Mouse (Mus musculus): ENCODE measurements around the gene Ilkap.

Gene Ilkap

DNA sequence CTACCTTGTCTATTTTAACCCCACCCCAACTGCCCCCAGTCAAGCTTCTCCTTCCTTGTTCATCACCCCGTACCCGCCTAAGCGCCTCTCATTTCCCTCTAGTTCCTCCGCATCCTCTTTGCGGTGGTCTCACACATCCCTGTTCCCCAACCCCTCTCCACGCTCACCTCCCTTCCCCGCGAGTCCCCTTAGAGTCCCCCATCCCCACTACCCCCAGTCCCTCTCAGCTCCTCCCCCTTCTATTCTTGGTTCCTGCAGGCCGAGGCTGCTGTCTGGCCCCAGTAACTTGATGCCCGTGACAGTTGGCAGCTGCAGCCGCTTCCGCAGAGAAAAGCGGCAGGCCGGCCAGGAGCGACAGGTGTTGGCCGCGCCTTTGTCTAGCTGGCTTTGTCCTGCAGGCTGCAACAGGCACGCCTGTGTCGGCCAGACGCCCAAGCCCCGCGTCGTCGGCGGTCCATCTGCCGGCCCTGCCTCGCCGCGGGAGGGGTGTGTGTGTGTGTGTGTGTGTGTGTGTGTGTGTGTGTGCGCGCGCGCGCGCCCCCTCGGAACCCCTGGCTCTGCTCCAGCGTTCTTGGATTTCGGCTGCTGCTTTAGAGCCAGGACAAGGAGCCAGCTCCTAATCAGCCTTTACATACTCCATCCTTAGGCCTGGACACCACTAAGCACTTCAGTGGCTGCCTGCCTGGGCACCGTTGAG lies 15.4 kb upstream of the Ilkap start, which contains the start of gene Hes6:
TSS of gene Hes6 (minus strand) at position 141 of the 697 bp plus-strand sequence.
- peak; percentile 83 to 90 for DNase-seq

DNA sequence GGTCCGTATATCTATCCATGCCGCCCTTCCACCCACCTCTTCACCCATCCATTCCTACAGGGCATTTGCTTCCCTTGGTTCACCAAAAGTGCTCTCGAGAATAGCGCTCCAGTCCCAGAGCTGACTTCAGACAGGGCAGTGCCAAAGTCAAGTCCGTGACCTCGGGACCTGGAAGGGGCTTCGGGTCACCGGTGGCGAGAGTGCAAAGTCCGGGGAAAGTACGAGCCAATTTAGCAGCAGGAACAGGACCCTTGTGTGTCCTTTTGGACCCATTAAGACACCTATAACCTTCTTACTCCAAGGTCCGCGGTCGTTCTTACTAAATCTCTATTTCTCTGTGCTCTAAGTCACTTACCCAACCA lies 14.9 kb upstream of the Ilkap start:
- DNase-seq = no peak

DNA sequence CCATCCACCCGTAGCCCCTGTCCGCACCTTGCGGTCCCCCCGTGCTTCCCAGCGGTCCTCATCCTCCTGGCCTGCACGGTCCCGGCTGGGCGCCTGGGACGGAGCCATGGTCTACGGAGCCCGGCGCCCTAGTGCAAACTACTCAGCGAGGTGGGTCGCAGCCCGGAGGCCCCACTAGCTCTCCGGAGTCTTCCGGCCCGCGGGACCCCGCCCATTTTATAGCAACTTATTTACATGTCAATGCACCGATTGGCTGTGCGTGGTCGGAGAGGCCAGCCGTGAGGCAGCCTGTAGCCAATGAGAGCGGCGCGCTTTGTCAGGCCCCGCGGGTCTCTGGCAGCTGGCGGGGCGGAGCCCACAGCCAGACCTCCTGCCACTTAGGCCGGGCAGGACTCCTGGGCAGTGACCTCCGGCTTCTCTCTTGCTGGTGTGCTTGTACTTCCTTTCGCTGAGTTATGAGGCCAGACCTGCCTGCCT lies 14.5 kb upstream of the Ilkap start:
- DNase-seq = peak; percentile 95 to 98

DNA sequence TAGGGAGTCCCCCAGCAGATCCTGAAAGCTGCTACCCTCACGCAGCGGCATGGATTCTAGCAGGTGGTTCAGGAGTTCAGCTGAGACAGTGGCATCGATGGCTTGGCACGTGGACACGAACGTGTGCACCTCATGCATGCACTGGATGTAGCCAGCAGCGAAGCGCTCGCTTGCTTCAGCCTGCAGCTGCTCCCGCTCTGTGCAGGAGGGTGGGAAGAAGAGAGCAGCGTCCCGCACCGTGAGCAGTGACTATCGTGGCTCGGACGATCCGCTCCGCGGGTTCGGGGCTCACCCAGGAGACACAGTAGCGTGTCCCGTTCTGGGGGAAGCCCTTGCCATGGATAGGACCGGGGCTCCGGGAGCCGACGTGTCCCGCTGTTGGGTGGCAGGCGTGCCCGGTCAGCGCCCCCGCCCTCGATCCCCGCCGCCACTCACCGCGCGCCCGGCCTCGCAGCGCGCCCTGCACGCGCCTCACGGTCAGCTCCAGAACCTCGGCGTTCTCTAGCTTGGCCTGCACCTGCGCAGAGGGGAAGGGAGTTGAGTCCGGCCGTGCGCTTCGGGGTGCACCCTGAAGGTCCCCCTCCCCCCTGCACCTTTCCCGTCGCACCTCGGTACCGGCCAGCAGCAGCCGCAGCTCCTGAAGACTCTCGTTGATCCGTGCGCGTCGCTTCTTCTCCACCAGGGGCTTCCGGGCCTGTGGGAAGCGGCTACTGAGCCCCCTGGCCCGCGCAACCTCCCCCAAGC lies 13.8 kb upstream of the Ilkap start:
- DNase-seq = peak; percentile 31 to 50

DNA sequence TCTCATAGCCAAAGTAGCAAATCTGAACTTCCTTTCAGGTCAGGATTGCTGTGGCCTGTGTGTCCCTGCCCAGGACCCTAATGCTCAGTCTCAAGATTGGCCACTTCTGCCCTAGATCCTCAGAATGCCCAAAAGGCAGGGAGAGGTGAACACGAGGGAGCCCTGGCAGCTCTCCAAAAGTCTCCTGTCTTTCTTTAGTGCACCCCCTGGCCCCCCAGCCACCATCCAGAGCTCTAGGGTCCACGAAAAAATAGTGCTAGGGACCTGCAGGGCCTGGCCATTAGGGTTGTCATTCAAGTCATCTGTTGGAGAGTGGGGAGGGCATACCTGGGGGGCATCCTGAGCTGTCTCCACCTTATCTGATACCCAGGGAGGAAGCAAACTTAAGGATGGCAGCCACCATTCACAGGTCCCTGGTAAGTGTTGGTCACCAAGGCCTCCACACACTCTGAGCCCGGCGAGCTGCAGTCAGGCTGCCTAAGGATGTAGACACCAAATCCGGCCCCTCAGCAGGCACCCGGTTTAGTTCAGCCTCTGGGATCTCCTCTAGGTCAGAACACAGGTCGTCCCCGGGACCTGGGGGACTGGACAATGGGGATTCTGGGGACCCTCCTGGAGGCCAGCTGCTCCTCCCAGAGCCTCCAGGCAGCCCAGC lies 13.1 kb upstream of the Ilkap start:
- DNase-seq = no peak

DNA sequence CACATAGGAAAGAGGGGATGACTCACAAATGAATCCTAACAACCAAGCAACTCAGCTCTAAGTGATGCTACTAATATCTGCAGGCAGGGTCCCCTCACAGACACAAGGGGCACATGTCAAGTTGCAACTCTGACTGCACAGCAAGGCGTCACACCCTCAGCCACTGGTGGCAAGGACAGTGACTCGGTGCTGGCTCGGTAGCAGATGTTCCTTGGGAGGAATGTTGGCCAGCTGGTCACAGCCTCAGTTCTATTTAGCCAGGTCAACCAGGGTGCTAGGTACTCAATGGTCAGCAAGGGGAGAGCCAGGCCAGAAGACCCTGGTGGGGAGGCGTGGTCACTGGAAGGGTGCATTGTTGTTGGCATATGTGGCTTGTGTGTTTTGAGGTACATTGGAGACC lies 9.2 kb upstream of the Ilkap start:
- DNase-seq = no peak

DNA sequence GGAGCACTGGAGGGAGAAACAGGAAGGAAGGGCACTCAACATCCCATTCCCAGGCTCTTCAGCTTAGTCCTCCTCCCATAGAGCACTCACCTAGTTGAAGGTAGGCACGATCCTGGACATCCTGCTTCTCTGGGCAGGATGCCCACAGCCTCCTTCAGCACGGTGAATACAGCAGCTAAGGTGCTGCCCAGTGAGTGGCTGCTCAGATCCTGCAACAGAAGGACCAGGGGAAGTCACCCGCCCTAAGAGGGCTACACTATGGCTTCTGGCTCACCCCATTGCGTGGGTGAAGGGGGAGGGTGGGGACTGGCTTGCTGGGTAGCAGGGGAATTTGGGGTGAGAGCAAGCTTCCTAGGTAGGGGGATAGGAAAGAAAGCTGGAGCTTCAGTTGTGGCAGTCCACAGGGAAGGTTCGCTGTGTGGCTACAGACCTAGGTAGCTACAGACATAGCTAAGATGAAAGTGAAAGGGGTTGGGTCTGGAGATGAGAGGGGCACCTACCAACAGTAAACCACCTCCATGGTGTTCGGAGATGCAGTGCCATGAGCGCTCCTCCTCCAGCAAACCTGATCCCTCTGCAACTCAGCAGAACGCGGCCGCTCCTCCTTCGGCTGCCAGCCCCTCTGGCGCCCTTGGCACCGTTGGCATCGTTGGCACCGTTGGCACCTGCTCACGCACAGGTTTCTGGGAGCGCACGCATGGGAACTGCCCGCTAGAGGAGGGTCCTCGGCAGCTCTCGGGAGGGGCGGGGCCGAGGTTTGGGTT lies 7.0 kb upstream of the Ilkap start:
- DNase-seq = no peak

DNA sequence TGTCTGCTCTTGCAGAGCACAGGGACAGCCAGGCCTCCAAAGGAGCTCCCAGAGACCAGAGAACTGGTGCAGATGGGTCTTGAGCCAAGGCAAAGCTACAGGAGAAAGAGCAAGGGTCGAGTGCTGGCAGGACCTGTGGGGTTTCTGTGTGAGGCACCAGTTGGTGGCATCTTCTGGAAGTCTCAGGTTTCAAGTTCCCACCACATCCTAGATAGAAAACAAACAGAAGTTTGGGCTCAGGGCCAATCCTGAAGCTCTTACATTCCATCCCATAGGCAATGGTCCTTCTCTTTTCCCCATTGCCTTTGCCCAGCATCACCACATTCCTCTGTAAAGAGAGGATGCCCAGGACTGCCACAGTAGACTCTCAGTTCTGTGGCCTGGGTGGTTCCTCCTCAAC lies 6.4 kb upstream of the Ilkap start:
- no peak for DNase-seq

DNA sequence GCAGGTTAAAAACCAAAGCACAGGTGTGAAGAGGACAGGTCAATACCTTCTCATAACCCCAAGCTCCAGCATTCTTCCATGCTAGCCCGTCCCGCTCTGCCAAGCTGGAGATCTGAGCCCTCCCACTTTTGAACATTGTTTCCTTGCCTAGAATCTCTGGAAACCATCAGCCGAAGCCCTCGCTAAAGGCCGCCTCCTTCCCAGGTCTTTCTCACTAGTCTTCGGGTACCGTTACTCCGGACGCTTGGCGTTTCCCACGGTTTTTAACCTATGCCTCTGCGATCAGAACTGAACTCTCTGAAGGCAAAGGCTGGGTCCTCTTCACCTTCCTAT lies 722 bp downstream of the Ilkap start:
- DNase-seq = peak in 1 of 2 experiments; percentile 58

DNA sequence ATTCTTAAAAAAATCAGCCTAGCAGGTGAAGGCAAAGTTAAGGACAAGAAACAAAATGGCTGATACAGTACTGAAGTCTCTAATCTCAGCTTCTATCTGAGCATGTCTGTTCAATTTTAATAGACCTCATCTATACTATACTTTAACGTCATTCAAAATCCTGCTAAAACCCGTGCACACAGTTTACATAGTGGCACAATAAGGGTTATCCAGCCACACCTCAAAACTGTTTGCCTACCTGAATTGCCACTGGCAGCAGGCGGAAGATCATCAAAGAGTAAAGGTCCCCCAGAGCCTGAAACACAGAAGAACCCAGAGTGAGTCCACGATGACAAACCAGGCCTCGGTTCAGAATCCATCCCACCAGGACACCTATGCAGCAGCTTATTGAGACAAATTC lies 8.2 kb downstream of the Ilkap start:
- no peak for DNase-seq

DNA sequence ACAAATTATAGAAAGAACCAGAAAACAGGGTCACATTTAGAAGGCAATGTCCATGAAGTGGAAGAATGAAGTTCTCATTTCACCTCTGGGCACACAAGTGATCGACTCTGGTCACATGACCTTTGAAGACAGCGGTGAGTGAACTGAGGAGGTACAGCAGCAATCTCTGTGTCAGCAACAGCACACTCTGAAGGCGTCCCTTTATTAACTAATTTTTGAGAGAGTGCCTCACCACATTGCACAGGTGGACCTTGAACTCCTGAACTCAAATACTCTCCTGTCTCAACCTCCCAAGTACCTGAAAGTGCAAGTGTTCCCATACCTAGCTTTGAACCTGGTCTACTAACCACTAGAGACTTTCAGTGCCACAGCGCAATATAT lies 17.5 kb downstream of the Ilkap start:
- DNase-seq = no peak

DNA sequence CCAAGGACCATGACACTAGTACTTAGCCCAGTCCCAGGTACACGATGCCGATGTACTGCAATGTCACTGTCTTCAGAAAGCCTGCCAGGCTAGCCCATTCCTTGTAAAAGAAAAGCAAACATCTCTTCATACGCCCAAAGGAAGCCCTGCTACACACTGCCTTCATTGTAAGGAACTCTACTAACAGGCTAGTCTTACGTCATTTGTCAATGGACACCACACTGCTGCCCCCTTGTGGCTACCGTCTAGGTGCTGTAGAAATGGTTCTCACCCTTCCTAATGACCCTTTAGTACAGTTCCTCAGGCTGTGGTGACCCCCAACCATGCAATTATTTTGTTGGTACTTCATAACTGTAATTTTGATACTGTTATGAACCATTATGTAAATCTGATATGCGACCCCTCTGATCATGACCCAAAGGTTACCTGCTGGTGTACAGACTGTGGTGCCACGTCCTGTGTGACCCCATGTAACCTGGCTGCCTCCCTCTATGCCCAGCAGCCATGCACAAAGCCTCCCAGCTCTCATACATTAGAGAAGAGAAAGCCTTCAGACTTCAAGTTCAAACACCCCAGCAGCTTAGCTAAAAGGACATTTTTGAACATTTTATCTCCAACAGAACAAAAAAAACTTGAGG lies 18.0 kb downstream of the Ilkap start:
- DNase-seq = peak; percentile 90 to 91

DNA sequence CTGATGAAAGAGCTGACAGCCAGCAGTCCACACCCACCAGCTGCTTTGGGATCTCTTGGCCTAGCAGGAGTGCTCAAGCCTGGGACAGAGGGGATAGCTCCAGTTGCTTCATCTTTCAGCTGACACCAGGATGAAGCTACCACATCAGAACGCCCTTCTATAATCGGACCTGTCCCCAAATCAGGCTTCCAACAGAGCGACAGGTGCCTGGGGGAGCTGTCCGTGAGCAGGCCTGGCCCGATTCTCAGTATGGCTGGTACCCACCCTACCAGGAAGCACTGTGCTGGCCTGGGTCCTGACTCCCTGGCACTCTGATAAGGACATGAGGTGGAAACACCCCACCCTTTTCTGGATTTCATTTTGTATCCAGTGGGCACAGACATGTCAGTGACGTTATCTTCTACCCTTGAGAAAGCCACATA lies 25.2 kb downstream of the Ilkap start:
- no peak for DNase-seq

DNA sequence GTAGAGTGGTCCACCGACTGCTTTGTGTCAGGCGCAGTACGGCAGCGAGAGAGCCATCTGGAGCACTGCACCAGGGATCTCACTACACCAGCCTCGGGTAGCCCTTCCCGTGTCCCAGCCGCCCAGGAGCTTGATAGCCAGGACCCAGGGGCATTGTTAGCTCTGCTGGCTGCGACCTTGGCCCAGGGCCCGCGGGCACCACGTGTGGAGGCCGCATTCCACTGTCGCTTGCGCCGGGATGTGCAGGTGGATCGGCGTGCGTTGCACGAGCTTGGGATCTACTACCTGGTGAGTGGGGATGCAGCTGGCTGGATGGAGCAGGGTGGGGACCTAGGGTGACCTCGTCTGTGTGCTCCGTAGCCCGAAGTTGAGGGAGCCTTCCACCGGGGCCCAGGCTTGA lies 28.6 kb downstream of the Ilkap start:
- no peak for DNase-seq

DNA sequence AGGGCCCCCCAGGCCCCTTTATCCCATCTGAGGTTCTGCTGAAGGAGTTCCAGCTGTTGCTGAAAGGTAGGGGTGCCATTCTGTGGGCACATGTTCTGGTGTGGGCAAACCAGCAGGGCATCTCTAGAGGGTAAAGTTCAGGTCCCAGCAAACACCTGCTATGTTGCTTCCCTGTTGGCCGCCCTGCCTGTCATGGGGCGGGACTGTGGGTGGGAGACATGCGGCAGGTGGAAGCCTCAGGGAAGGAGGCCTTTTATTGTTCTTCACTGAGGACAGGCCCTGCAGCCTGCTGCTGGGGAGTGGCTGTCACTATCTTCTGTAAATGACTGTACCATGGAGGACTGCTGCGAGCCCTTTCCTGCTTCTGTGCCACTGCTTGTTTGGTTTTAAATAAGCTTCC lies 29.2 kb downstream of the Ilkap start:
- no peak for DNase-seq

DNA sequence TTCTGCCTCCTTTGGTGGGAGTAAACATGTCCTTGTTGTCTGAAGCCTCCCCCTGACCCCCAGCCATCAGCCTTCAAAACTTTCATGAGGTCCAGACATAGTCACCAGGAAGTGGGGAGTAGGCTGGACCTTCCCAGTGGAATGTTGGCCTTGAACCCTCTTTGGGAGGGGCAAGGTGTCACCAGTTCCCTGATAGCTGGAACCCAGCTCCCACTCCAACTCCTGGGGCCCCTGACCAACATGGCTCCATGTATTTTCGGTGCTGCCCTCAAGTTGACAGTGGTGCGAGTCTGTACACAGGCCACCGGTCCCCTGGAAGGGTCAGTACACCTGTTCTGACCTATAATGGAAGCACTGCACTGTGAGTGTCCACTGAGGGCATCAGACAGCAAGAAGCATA lies 31.3 kb downstream of the Ilkap start:
- DNase-seq = no peak

DNA sequence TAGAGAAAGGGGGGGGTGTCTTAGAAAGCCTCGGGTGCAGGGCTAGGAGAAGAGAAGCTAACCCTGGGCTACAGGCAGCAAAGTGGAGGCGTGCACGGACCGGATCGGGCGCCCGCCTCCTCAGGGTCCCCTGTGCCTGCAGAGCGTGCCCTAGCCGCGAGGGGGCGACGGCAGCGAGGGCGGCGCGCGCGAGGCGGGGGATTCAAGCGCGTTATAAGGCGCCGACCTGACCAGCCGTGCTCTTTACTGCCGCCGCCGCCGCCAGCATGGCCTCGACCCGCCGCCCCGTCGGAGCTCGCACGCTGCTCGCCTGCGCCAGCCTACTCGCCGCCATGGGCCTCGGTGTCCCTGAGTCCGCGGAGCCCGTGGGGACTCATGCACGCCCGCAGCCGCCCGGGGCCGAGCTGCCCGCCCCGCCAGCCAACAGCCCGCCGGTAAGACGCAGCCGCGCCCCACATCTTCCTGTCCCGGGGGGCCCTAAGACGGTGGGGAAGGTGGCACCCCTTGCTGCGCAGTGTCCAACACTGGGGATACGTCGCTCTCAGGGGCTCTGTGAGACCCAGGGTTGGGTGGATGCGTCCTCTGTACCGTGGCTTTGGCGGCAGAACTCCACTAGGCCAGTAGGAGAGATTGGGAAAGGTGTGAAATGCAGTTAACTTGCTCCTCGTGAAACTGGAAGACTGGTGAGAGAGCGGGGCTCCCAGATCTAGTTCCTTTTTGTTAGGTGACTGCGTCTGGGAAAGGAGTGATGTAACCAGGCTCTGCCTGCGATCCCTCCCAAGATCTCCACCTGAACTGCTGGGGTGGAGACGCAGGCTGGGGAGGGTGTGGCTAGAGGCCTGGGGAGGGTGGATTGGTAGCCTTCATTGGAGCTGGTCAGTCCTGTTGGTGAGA lies 32.2 kb downstream of the Ilkap start, which contains the start of gene Erfe:
TSS of gene Erfe (plus strand) at position 216 of the 894 bp plus-strand sequence.
- peak; percentile 83 to 86 for DNase-seq

DNA sequence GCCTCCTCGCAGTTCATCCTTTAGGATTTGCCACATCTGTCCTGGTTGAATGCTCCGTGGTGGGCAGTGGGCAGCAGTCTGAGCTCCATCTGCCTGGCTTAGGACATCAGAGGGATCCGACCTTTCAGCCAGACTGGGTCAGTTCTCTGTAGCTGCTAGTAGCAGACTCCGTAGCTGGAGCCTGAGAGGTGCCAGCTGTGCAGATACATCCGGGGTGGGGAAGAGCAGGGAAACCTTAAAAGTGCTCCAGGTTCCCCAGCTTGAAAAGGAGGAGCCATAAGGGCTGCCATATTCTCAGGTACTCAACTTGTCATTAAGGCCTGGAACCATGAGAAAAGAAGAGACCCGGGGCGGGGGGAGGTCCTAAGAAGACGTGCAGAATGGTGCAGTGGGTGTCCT lies 32.8 kb downstream of the Ilkap start:
- DNase-seq = no peak

DNA sequence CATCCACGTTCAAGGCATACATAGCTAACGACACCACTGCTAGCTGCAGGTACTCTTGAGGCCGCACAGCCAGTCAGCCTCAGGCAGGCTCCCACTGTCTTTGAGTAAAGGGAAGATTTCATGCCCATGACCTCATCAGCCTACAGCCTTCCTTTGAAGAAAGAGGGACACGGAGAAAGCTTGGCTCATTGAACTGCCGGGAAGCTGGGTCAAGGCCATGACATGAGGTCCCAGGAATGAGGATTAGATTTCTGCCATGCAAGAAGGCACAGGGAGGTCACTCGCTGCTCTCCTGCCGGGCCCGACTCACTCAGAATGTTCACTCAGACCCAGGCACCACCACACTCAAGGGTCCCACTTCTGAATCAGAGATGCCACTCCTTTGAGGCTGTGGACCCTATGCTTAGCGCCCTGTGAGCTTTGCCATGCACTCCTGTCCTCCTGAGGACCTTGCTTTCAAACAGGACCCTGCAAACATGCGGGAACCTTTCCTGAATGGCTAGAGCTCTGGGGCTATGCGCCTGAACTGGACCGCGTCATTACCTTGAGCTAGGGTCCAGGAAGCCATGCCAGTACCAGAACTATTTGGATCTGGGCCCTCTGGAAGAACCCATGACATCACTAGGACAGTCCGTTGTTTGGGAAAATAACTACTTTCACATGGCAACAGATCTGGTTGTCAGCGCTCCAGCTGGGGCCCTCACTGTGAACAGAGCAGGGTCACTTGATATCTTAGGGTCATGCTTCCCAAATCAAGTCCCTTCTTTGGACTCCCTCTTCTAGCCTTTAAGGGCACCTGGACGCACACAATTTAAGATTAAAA lies 33.6 kb downstream of the Ilkap start:
- no peak for DNase-seq

DNA sequence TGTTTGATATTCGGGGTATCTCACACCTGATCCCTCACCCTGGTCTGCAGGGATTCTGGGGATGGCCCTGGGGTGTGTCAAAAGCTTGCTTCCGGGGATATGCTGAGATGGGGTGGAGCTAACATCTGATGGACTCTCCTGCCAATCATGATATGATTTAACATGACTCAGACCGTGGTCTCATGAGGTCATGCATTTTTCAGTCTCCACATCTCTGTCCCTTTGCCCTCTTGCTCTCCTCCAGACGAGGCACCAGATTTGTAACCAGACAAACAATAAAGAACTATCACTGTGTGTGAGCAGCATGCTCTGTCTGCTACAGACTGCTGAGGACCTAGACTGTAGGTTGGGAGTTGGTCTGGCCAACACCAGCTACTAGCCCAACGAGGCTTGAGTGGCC lies 36.5 kb downstream of the Ilkap start:
- no peak for DNase-seq

DNA sequence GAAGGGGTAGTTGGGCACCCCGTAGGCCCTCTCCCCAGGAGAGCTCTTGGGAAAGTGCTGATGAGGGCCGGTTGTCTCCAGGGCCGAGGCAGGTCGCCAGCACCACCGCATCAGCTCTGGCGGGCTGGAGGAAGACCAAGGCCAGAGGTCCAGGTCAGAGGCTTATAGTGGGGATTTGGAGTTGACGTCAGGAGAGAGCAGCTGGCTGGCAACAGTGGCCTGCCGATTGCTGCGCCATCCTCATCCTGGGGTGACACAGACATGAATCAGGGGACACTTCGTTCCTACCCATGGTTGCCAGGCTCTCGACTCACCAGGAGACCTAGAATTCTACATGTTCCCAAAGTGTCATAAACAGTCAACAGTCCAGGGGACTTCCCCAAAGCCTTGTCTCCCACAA lies 42.5 kb downstream of the Ilkap start:
- DNase-seq = no peak

Measured in kidney, postnatal 4 days (tissue).